Mouse (Mus musculus) stomach, postnatal 0 days (tissue): ENCODE measurements around the gene Doxl2.

Source experiments
- CTCF ChIP-seq: IDR thresholded peaks from 2 replicates; pipeline ENCODE4 v1.5.1; 2016; ENCODE audit warnings: antibody characterized with exemption, low read depth, mild to moderate bottlenecking, moderate library complexity
- EP300 ChIP-seq: optimal IDR thresholded peaks from 2 replicates; pipeline ENCODE3; 2016; ENCODE audit warnings: antibody characterized with exemption

- no peak for TF ChIP-seq EP300
- TF ChIP-seq CTCF, result no peak
Observed at GRCm38 (mm10) chr6:48979616-48980015, 4.9 kb downstream of the Doxl2 start.
